ENCODE assay signal across 9 mouse cellular contexts in genomic region chr16:62832481-62832880, GRCm38 (mm10). TPM values are rescaled to one million over a fixed set of nuclear protein-coding genes. Genes with fewer than 3 reads are reported as not detected.
A peak's percentile ranks its signal among the peaks of the same experiment; 100 is the strongest.
DNase-seq lines count a peak whose midpoint lies in the region; ATAC-seq and TF ChIP-seq lines count a peak whose summit lies in the region.
"Had no signal": no experiment of that assay in that cellular context is flagged by ENCODE, and none has a peak within 500 bp of the region (broad histone marks: within the 10 kb centered on the region; RNA-seq: fewer than 3 reads in every experiment).

No protein-coding gene starts in this region.

- DNase-seq in cerebellum, adult 11 months: no peak
- peak; percentile 78 for DNase-seq in ES-CJ7 (ENCODE audit: low read depth, low spot score)
- DNase-seq in cerebellum, adult 8-10 months: peak; percentile 9
- peak; percentile 35 for DNase-seq in gastrocnemius, postnatal 14 days
- DNase-seq in kidney, postnatal 10 days: peak; percentile 69
- peak; percentile 48 for DNase-seq in midbrain, postnatal 0 days (ENCODE audit: low spot score)
- peak; percentile 69 for DNase-seq in thymus, postnatal 0 days (ENCODE audit: low spot score)

- TF ChIP-seq CTCF in midbrain, postnatal 0 days (IDR thresholded peaks at IDR 0.05): peak; percentile 70

- H3K4me2 ChIP-seq in midbrain, postnatal 0 days (ENCODE audit: low read depth, low read length, poor library complexity, severe bottlenecking): no peak overlapping the region
- H3K4me2 ChIP-seq: hindbrain, embryonic 15.5 days had no signal

- ATAC-seq in cerebellum, adult (ENCODE audit: insufficient number of reproducible peaks, low FRiP score, low TSS enrichment): peak; percentile 73
- ATAC-seq in midbrain, postnatal 0 days (ENCODE audit: low FRiP score): no peak

- no peaks in the 10 kb centered on the region for H3K36me3 ChIP-seq in midbrain, postnatal 0 days (ENCODE audit: insufficient read depth, low read length)
- H3K36me3 ChIP-seq: hindbrain, embryonic 15.5 days had no signal

- H3K4me1 ChIP-seq in midbrain, postnatal 0 days (ENCODE audit: insufficient read depth, low read length): no peaks in the 10 kb centered on the region
- H3K4me1 ChIP-seq: hindbrain, embryonic 15.5 days had no signal

- no peak overlapping the region for H3K4me3 ChIP-seq in midbrain, postnatal 0 days (ENCODE audit: low read depth, low read length)
- H3K4me3 ChIP-seq: hindbrain, embryonic 15.5 days had no signal

- no peaks in the 10 kb centered on the region for H3K27me3 ChIP-seq in midbrain, postnatal 0 days (ENCODE audit: insufficient read depth, low read length)
- H3K27me3 ChIP-seq: hindbrain, embryonic 15.5 days had no signal

- intact Hi-C loops in gastrocnemius, postnatal 14 days (cut with DNase I; ENCODE audit: low total_unique reads): no loop called here

- H3K9me3 ChIP-seq in midbrain, postnatal 0 days (ENCODE audit: low read length): no peaks in the 10 kb centered on the region
- H3K9me3 ChIP-seq: hindbrain, embryonic 15.5 days had no signal

- WGBS in midbrain, postnatal 0 days: 14% methylated on average over 4 of the region's 4 CpGs

- H3K9ac ChIP-seq in midbrain, postnatal 0 days (replicated peaks; ENCODE audit: low read length, poor library complexity, severe bottlenecking): no peak overlapping the region
- H3K9ac ChIP-seq: hindbrain, embryonic 15.5 days had no signal

- H3K27ac ChIP-seq in midbrain, postnatal 0 days (ENCODE audit: low read depth, low read length): no peak overlapping the region
- H3K27ac ChIP-seq: hindbrain, embryonic 15.5 days had no signal

RNA-seq across cellular contexts. Expression of gene Arl13b, which starts 14.4 kb away (rescaled TPM):
- 1 to 10 TPM; 6.2 to 6.7 TPM for total RNA-seq in gastrocnemius, postnatal 14 days (2021)
- total RNA-seq in midbrain, postnatal 0 days (2014; rRNA removed): 11.3 and 13.6 TPM in 2 replicates
- 10.0 and 11.5 TPM in 2 replicates for polyA plus RNA-seq in midbrain, postnatal 0 days (2015; fragmentation: Nextera tagmentation; extraction: Ambion mirVana)
- polyA plus RNA-seq in thymus, postnatal 0 days (2015; fragmentation: Nextera tagmentation; extraction: Ambion mirVana): 14.4 and 16.5 TPM in 2 replicates

RNA-seq across cellular contexts. Expression of gene Stx19, which starts 18.0 kb away (rescaled TPM):
- total RNA-seq in gastrocnemius, postnatal 14 days (2021): not detected
- not detected in 2 replicates for total RNA-seq in midbrain, postnatal 0 days (2014; rRNA removed)
- polyA plus RNA-seq in midbrain, postnatal 0 days (2015; fragmentation: Nextera tagmentation; extraction: Ambion mirVana): 0.13 and 0.14 TPM in 2 replicates
- 0.14 and 0.33 TPM in 2 replicates for polyA plus RNA-seq in thymus, postnatal 0 days (2015; fragmentation: Nextera tagmentation; extraction: Ambion mirVana)

RNA-seq across cellular contexts. Expression of gene Pros1, which starts 21.6 kb away (rescaled TPM):
- 10 to 100 TPM; 14.4 to 15.8 TPM for total RNA-seq in gastrocnemius, postnatal 14 days (2021)
- total RNA-seq in midbrain, postnatal 0 days (2014; rRNA removed): 7.2 and 9.0 TPM in 2 replicates
- polyA plus RNA-seq in midbrain, postnatal 0 days (2015; fragmentation: Nextera tagmentation; extraction: Ambion mirVana): 9.4 and 9.8 TPM in 2 replicates
- 17.0 and 19.8 TPM in 2 replicates for polyA plus RNA-seq in thymus, postnatal 0 days (2015; fragmentation: Nextera tagmentation; extraction: Ambion mirVana)

RNA-seq across cellular contexts. Expression of gene Nsun3, which starts 45.9 kb away (rescaled TPM):
- 1 to 10 TPM; 5.9 to 6.1 TPM for total RNA-seq in gastrocnemius, postnatal 14 days (2021)
- total RNA-seq in midbrain, postnatal 0 days (2014; rRNA removed): 10.0 and 20.2 TPM in 2 replicates
- 10.1 and 10.5 TPM in 2 replicates for polyA plus RNA-seq in midbrain, postnatal 0 days (2015; fragmentation: Nextera tagmentation; extraction: Ambion mirVana)
- polyA plus RNA-seq in thymus, postnatal 0 days (2015; fragmentation: Nextera tagmentation; extraction: Ambion mirVana): 9.8 and 10.1 TPM in 2 replicates
